Mouse (Mus musculus): ENCODE results near the gene Hspa8. TPM values are rescaled to one million over a fixed set of nuclear protein-coding genes. Genes with fewer than 3 reads are reported as not detected.
A peak's percentile ranks its signal among the peaks of the same experiment; 100 is the strongest.
"Not testable (repeated sequence)": the region's sequence is repeated elsewhere in the genome, so short reads cannot be mapped to it uniquely, and the experiment has no call there.

Hspa8 gene
- polyA plus RNA-seq, 1 experiment from 2014 or later: 2,873 TPM

DNA sequence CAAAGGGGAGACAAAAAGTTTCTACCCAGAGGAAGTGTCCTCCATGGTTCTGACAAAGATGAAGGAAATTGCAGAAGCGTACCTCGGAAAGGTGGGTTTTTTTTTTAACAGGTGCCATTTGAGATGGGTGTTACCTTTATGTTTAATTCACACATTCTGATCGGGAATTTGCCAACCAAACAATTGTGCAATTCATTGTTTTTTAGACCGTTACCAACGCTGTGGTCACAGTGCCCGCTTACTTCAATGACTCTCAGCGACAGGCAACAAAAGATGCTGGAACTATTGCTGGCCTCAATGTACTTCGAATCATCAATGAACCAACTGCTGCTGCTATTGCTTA, 1.7 kb downstream of the Hspa8 start:
- 3% methylated on average over 8 of the region's 8 CpGs for WGBS
- H3K36me3 ChIP-seq: peaks cover 50% of the 10 kb centered on the region
- not testable (repeated sequence) for H3K27ac ChIP-seq; H3K9me3 ChIP-seq (replicated peaks); ATAC-seq (replicated peaks; ENCODE audit: low FRiP score); H3K27me3 ChIP-seq
- H3K9ac ChIP-seq: peak overlapping the region; percentile 98
- peak overlapping the region; percentile 84 for H3K4me3 ChIP-seq (replicated peaks)
- peak overlapping the region; percentile 57 for H3K4me2 ChIP-seq
- H3K4me1 ChIP-seq: peaks cover 52% of the 10 kb centered on the region

DNA sequence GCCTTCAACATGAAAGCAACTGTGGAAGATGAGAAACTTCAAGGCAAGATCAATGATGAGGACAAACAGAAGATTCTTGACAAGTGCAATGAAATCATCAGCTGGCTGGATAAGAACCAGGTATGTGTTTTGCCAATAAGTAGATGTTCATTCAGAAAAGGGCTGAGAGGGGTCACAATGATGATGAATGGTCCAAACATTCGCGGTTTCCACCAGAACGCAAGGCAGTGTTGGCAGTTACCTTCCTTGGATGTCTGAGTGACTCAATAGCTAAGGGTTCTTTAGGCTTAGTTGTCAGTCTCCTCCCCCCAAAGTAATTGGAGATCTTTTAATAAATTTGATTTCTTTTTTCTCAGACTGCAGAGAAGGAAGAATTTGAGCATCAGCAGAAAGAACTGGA, 3.8 kb downstream of the Hspa8 start:
- 50% methylated on average over 3 of the region's 3 CpGs for WGBS
- H3K9me3 ChIP-seq (replicated peaks): not testable (repeated sequence)

DNA sequence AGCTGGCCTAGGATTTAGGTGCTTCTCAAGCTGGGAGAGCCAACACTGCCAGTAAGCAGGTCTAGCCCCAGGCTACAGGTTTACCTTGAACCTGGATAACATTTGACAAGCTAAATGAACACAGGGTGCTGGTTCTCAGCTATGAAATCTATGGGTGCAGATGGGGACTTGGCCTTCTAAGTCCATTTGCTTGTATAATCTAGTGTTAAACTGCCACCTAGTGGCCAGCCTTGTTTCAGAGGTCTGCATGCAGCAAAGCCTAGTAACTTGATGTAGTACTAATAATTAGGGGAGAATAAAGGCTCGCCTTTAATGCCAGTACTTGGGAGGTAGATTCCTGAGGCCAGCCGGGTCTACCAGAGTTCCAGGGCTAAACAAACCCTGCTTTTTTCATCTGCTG, 4.5 kb downstream of the Hspa8 start:
- H3K9ac ChIP-seq: no peak overlapping the region; the same call in 1 of the 2 replicates
- H3K27ac ChIP-seq: peak overlapping the region; percentile 59

More for the DNA sequence above, 3.8 kb downstream of the Hspa8 start:
- Histone ChIP-seq H3K4me1 (peaks cover 46% of the 10 kb centered on the region), H3K4me3 (replicated peaks) (peak overlapping the region; percentile 34), H3K36me3 (peaks cover 50% of the 10 kb centered on the region), H3K4me2 (peak overlapping the region; percentile 58)
- ATAC-seq (replicated peaks; ENCODE audit: low FRiP score); H3K9ac ChIP-seq; H3K27me3 ChIP-seq; H3K27ac ChIP-seq: not testable (repeated sequence)

DNA sequence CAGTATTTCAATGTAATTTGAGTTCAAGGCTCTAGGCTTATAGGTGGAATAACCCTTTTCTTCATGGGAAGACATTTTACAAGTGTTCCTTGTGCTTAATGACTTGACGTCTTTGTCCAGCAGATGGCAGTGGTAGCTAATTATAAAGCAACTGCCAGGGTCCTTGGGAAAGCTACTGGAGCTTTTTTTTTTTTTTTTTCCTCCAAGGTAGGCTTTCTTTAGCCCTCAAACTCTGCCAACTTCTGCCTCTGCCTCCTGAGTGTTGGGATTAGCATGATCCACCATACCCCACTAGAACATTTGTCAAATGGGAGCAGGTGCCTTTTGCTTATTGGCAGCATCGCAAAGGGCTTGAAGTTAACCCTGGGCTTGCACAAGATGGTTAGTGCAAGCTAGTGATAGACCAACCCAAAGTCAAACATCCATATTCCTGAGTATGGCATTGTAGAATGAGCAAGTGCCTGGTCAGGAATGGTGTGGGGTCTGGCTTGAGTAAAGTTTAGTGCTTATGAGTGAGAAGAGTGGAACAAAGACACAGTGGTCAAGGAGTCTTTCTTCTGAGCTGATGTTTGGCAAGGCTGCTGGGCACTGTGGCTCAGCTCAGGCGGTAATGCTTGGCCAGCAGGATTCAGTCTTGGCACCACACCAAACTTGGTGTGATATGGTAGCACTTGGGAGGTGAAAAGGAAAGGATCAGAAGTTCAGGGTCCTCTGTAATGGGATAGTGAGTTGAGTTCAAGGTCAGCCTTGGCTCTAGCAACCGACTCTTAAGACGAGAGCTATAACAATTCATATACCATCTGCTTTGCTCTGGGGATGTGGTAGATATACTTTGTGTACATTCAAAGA, 5.9 kb downstream of the Hspa8 start:
- no peak overlapping the region for H3K9ac ChIP-seq
- H3K36me3 ChIP-seq: peaks cover 50% of the 10 kb centered on the region
- peaks cover 46% of the 10 kb centered on the region for H3K4me1 ChIP-seq
- H3K4me2 ChIP-seq: no peak overlapping the region
- H3K9me3 ChIP-seq (replicated peaks): no peaks in the 10 kb centered on the region
- no peak overlapping the region for H3K4me3 ChIP-seq (replicated peaks)
- 19% methylated on average over 5 of the region's 5 CpGs for WGBS
- 0 out of 2 replicates have a peak, but pooled peaks have one; percentile 37 for ATAC-seq (replicated peaks; ENCODE audit: low FRiP score)
- peak overlapping the region; percentile 78 for H3K27ac ChIP-seq
- no peaks in the 10 kb centered on the region for H3K27me3 ChIP-seq

More for the DNA sequence above, 4.5 kb downstream of the Hspa8 start:
- Histone ChIP-seq H3K4me2 (peak overlapping the region; percentile 58), H3K27me3 (no peaks in the 10 kb centered on the region), H3K4me3 (replicated peaks) (peak overlapping the region; percentile 23), H3K9me3 (replicated peaks) (no peaks in the 10 kb centered on the region), H3K36me3 (peaks cover 50% of the 10 kb centered on the region), H3K4me1 (peaks cover 46% of the 10 kb centered on the region)
- 31% methylated on average over 2 of the region's 2 CpGs for WGBS
- ATAC-seq (replicated peaks; ENCODE audit: low FRiP score): no peak

DNA sequence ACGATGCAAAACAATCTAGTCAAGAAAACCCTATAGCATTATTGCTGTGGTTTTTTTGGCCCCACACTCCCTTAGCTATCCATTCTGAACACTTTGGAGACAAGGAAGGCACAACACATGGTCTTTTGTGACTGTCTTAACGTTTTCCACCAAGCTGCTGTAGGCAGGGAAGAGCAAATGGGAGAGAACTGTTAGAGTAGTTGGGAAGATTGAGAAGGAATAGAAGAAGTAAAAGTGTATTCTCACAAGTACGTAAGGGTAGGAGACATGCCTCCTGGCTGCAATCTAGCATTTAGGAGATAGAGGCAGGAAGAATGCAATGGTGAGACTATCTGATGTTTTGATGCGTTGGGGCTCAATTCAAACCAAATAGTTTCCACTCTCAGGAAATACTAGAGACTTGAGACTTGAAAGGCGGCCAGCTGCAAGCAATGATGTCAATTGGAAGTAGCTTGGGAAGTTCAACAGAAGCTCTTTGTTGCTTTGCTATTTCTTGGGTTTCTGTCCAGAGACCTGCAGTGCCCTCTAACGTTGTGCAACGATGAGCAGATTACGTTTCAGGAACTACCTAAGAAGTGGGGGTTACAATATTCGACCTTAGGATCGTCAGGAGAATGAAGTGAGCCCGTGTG, 6.6 kb downstream of the Hspa8 start:
- Histone ChIP-seq H3K27me3 (no peaks in the 10 kb centered on the region), H3K27ac (peak overlapping the region; percentile 78), H3K4me2 (no peak overlapping the region), H3K9me3 (replicated peaks) (no peaks in the 10 kb centered on the region), H3K4me3 (replicated peaks) (no peak overlapping the region), H3K4me1 (peaks cover 46% of the 10 kb centered on the region), H3K9ac (no peak overlapping the region), H3K36me3 (peaks cover 51% of the 10 kb centered on the region)
- ATAC-seq (replicated peaks; ENCODE audit: low FRiP score): 0 out of 2 replicates have a peak, but pooled peaks have one; percentile 13
- WGBS: 20% methylated on average over 11 of the region's 11 CpGs

DNA sequence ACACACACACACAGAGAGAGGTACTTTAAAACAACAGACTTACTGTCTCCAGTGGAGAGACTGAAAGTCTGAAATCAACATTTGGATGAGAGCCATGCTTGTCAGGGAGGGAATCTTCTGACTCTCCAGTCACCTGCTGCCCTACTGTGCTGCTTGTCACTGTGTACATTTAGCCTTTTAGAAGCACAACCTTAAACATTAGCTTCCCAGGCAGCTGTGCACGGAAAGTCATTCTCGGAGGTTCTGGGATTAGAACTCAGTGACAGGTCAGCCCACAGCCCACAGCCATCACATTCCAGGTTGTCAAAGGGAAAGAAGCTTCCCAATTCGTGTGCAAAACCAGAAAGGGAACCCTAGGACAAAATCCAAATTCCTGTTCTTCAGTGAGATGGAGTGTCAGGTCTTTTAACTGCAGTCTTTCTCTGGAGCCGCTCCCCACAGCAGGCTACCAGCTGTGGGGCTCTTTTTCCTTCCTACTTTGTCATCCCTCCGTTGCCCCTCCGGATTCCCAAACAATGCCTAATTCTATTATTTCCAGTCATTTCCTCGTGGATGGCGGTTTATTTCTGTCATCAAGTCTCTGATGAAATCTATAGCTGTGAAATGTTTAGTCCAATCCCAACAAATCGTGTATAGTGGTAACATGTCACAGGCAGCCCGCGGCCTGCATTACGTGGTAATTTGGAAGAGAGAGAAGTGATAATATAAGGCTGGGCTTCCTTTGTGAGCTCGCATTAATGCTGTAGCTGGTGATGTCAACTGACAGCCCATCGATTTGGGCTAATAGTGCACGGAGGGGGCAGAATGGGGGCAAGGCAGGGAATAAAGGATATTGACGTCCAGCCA, 7.5 kb downstream of the Hspa8 start:
- Histone ChIP-seq H3K4me2 (no peak overlapping the region), H3K4me3 (replicated peaks) (no peak overlapping the region), H3K9ac (no peak overlapping the region), H3K27ac (peak overlapping the region; percentile 78), H3K4me1 (peaks cover 46% of the 10 kb centered on the region), H3K27me3 (no peaks in the 10 kb centered on the region), H3K36me3 (peaks cover 50% of the 10 kb centered on the region), H3K9me3 (replicated peaks) (no peaks in the 10 kb centered on the region)
- no peak for ATAC-seq (replicated peaks; ENCODE audit: low FRiP score)
- WGBS: 42% methylated on average over 16 of the region's 16 CpGs

DNA sequence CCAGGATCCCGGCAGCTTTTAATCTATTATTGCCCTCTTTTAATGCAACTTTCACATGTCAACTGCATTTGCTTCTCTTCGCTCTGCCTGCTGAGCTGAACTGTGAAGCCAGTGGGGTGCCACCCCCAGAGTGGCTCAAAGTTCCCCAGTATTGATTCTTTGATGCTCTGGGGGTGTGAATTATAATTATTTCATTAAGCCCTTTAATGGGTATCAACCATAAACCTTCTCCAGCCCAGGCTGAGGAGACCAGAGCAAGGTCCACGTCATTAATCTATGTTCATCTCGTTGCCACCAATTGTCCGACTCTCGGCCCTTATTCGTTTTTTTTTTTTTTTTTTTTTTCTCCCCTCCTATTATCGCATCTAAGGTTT, 8.1 kb downstream of the Hspa8 start:
- no peaks in the 10 kb centered on the region for H3K27me3 ChIP-seq
- H3K9ac ChIP-seq: no peak overlapping the region
- H3K4me3 ChIP-seq (replicated peaks): no peak overlapping the region
- peak overlapping the region; percentile 78; the same call in 1 of the 2 replicates for H3K27ac ChIP-seq
- H3K4me1 ChIP-seq: peaks cover 41% of the 10 kb centered on the region
- H3K4me2 ChIP-seq: no peak overlapping the region
- ATAC-seq (replicated peaks; ENCODE audit: low FRiP score): no peak
- 67% methylated on average over 8 of the region's 8 CpGs for WGBS
- H3K36me3 ChIP-seq: peaks cover 48% of the 10 kb centered on the region
- no peaks in the 10 kb centered on the region for H3K9me3 ChIP-seq (replicated peaks)

DNA sequence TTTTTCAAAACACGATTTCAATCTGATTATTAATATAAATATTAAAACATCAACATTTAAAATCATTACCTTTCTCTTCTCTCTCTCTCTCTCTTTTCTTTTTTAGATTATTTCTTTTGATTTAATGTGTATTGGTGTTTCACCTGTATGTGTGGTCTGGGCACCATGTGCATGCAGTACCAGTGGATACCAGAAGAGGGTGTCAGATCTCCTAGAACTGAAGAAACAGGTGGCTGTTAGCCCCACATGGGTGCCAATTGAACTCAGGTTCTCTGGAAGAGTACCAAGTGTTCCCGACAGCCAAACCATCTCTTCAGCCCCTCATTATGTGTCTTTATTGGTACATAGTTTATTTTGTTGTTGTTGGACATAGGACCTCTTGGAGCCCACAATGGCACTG, 11.1 kb downstream of the Hspa8 start:
- no peak overlapping the region for H3K4me2 ChIP-seq
- WGBS: 61% methylated on average over 2 of the region's 2 CpGs
- no peak overlapping the region for H3K27ac ChIP-seq
- H3K9ac ChIP-seq: no peak overlapping the region
- H3K27me3 ChIP-seq: no peaks in the 10 kb centered on the region
- H3K4me1 ChIP-seq: peaks cover 16% of the 10 kb centered on the region
- H3K9me3 ChIP-seq (replicated peaks): no peaks in the 10 kb centered on the region
- ATAC-seq (replicated peaks; ENCODE audit: low FRiP score): no peak
- no peak overlapping the region for H3K4me3 ChIP-seq (replicated peaks)
- H3K36me3 ChIP-seq: peaks cover 23% of the 10 kb centered on the region

DNA sequence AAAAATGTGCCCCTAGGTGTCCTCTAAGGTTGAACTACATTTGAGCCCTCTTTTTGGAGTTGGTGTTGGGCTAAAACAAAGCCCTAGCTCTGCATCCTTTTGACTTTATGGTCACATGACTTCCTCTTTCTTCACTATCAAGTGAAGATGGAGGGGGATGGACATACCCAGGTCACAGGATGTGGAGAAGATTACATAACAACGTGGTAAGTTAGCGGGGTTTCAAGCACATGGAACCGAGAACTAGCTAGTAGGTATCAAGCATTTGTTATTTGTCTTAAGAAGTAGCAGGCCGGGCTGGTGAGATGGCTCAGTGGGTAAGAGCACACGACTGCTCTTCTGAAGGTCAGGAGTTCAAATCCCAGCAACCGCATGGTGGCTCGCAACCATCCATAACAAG, 13.3 kb downstream of the Hspa8 start:
- no peak for ATAC-seq (replicated peaks; ENCODE audit: low FRiP score)
- no peak overlapping the region for H3K4me3 ChIP-seq (replicated peaks)
- no peak overlapping the region for H3K4me2 ChIP-seq
- H3K36me3 ChIP-seq: peaks cover 17% of the 10 kb centered on the region
- H3K27me3 ChIP-seq: no peaks in the 10 kb centered on the region
- no peaks in the 10 kb centered on the region for H3K4me1 ChIP-seq
- no peaks in the 10 kb centered on the region for H3K9me3 ChIP-seq (replicated peaks)
- 86% methylated on average over 7 of the region's 7 CpGs for WGBS
- H3K9ac ChIP-seq: no peak overlapping the region
- no peak overlapping the region for H3K27ac ChIP-seq

DNA sequence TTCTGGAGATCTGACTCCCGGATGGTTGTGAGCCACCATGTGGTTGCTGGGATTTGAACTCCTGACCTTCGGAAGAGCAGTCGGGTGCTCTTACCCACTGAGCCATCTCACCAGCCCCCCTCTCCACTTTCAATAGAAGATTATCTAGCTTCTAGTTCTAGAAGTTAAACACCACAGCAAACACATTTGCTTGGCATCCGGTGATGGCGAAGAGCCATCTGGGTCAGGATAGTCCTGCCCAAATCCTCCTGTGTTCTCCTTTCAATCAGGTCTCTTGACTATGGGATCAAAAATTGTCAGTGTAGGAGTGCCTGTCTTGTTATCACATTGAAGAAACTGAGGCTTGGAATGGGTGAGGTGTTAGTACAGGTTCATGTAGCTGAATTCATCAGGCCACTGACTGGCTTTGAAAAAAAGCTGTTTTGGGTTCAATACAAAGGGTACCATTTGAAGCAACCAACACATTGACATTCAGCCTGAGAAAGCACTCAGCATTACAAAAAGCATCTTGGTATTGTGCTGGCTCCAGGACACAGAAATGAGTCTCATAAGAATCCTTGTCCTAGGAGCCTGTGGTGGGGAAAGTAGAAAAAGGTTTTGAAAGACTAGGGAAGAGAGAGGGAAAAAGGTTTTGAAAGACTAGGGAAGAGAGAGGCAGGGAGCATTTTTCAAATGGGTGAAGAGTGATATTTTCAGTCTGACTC, 16.7 kb downstream of the Hspa8 start:
- no peaks in the 10 kb centered on the region for H3K27me3 ChIP-seq
- no peak overlapping the region for H3K27ac ChIP-seq
- H3K9ac ChIP-seq: no peak overlapping the region
- no peaks in the 10 kb centered on the region for H3K9me3 ChIP-seq (replicated peaks)
- H3K4me1 ChIP-seq: peaks cover 10% of the 10 kb centered on the region
- 85% methylated on average over 5 of the region's 5 CpGs for WGBS
- no peak overlapping the region for H3K4me3 ChIP-seq (replicated peaks)
- no peak overlapping the region for H3K4me2 ChIP-seq
- 0 out of 2 replicates have a peak, but pooled peaks cover 11% of the 10 kb centered on the region for H3K36me3 ChIP-seq
- no peak for ATAC-seq (replicated peaks; ENCODE audit: low FRiP score)

DNA sequence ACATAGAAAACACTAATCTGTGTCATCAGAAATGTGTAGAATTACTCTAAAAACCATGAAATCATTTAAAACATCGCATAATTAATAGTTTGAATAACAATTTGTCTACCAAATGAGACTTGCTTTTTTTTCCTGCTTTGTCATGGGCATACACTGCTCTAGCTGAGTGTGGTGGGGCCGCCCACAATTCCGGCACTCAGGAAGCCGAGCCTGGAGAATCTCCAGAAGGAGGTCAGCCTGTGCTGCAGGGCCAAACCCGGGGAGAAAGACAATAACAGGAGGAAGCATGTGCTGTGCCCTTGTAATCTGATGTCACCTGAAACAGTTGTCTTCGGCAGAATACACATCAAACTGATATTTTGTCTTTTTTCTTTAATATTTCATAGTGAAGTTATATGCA, 24.8 kb downstream of the Hspa8 start:
- Histone ChIP-seq H3K9me3 (replicated peaks) (no peaks in the 10 kb centered on the region), H3K27me3 (no peaks in the 10 kb centered on the region), H3K4me1 (peaks cover 13% of the 10 kb centered on the region), H3K36me3 (no peaks in the 10 kb centered on the region), H3K27ac (no peak overlapping the region), H3K4me3 (replicated peaks) (no peak overlapping the region), H3K4me2 (no peak overlapping the region), H3K9ac (no peak overlapping the region)
- ATAC-seq (replicated peaks; ENCODE audit: low FRiP score): no peak
- 38% methylated on average over 6 of the region's 6 CpGs for WGBS
